Mouse (Mus musculus) intestine, postnatal 0 days (tissue): ENCODE data around the gene Lgals12. TPM values are rescaled to one million over a fixed set of nuclear protein-coding genes. Genes with fewer than 3 reads are reported as not detected.
A peak's percentile ranks its signal among the peaks of the same experiment; 100 is the strongest.

Source experiments
- ATAC-seq: fragments of 200-750 bp; cut with Nextera tagmentation; 2 replicates; pipeline ENCODE4 v1.8.0; 2017; ENCODE audit warnings: mild to moderate bottlenecking, moderate TSS enrichment, moderate library complexity
- H3K27ac ChIP-seq: fragments of 300-500 bp; sonication (generic); 2 replicates; pipeline ENCODE4 v1.5.1; 2014; ENCODE audit warnings: mild to moderate bottlenecking, low read depth, low read length, moderate library complexity
- H3K27me3 ChIP-seq: fragments of 300-500 bp; sonication (generic); replicated peaks from 2 replicates; pipeline ENCODE4 v1.6.1; 2014; ENCODE audit warnings: low read length, mixed read lengths; ENCODE audit not compliant: control insufficient read depth, insufficient read depth
- H3K36me3 ChIP-seq: fragments of 300-500 bp; sonication (generic); 2 replicates; pipeline ENCODE4 v1.6.1; 2014; ENCODE audit warnings: mild to moderate bottlenecking, moderate library complexity; ENCODE audit not compliant: control insufficient read depth, insufficient read depth
- H3K4me1 ChIP-seq: fragments of 300-500 bp; sonication (generic); replicated peaks from 2 replicates; pipeline ENCODE4 v1.6.1; 2014; ENCODE audit warnings: antibody characterized with exemption, low read length, mixed read lengths; ENCODE audit not compliant: control insufficient read depth, insufficient read depth
- H3K4me2 ChIP-seq: fragments of 300-500 bp; sonication (generic); replicated peaks from 2 replicates; pipeline ENCODE4 v1.6.1; 2014; ENCODE audit warnings: low read depth, mild to moderate bottlenecking, moderate library complexity
- H3K4me3 ChIP-seq: fragments of 300-500 bp; sonication (generic); 2 replicates; pipeline ENCODE4 v1.5.1; 2014; ENCODE audit warnings: low read depth, low read length
- H3K9ac ChIP-seq: fragments of 300-500 bp; sonication (generic); 2 replicates; pipeline ENCODE4 v1.6.1; 2014; ENCODE audit warnings: mild to moderate bottlenecking, low read depth, low read length
- H3K9me3 ChIP-seq: fragments of 300-500 bp; sonication (generic); 2 replicates; pipeline ENCODE4 v1.6.1; 2016; ENCODE audit warnings: mixed run types; ENCODE audit not compliant: control insufficient read depth
- CTCF ChIP-seq: sonication (generic); IDR thresholded peaks from 2 replicates; pipeline ENCODE4 v1.5.1; 2016; ENCODE audit warnings: low read depth, mild to moderate bottlenecking, control low read depth, antibody characterized with exemption, moderate library complexity
- WGBS: fragments of 180-500 bp; shearing (Covaris S2); extraction: QIAGEN DNeasy Blood & Tissue Kit; methylation state at CpG from one replicate; pipeline ENCODE4 v1.1.7; 2014; 5-methylcytosine and 5-hydroxymethylcytosine counted together
- polyA plus RNA-seq: library from polyadenylated mRNA; unstranded; fragments of >200 nt; fragmentation: Nextera tagmentation; extraction: Ambion mirVana; gene quantifications from 2 replicates; pipeline ENCODE4 v1.2.1, GENCODE M21; 2015

Lgals12 gene
- polyA plus RNA-seq, 1 experiment from 2014 or later = 0.38 TPM

GRCm38 (mm10) chr19:7605013-7605412 lies 2.0 kb downstream of the Lgals12 start:
- no peak overlapping the region for H3K4me3 ChIP-seq
- no peaks in the 10 kb centered on the region for H3K9me3 ChIP-seq
- no peaks in the 10 kb centered on the region for H3K27me3 ChIP-seq
- no peak overlapping the region for H3K4me2 ChIP-seq
- no peaks in the 10 kb centered on the region; the same call in 1 of the 2 replicates for H3K36me3 ChIP-seq
- H3K4me1 ChIP-seq = peaks cover 9% of the 10 kb centered on the region; the same call in 1 of the 2 replicates
- ATAC-seq = no peak
- H3K27ac ChIP-seq = no peak overlapping the region
- no peak overlapping the region for H3K9ac ChIP-seq
- TF ChIP-seq CTCF = no peak

- 93% methylated on average over 10 of the region's 10 CpGs for WGBS
- H3K4me2 ChIP-seq = no peak overlapping the region
- H3K27me3 ChIP-seq = no peaks in the 10 kb centered on the region
- no peaks in the 10 kb centered on the region; the same call in 1 of the 2 replicates for H3K36me3 ChIP-seq
- peaks cover 9% of the 10 kb centered on the region; the same call in 1 of the 2 replicates for H3K4me1 ChIP-seq
- H3K9ac ChIP-seq = no peak overlapping the region
- H3K4me3 ChIP-seq = no peak overlapping the region
- no peak for TF ChIP-seq CTCF
- no peak for ATAC-seq
- no peak overlapping the region for H3K27ac ChIP-seq
- no peaks in the 10 kb centered on the region for H3K9me3 ChIP-seq
These were observed 2.9 kb downstream of the Lgals12 start for GRCm38 (mm10) chr19:7604107-7604506.

GRCm38 (mm10) chr19:7601551-7601950 lies 5.4 kb downstream of the Lgals12 start:
- Histone ChIP-seq H3K27ac (no peak overlapping the region), H3K9me3 (no peaks in the 10 kb centered on the region), H3K36me3 (no peaks in the 10 kb centered on the region; the same call in 1 of the 2 replicates), H3K4me1 (no peaks in the 10 kb centered on the region), H3K9ac (no peak overlapping the region), H3K4me3 (no peak overlapping the region), H3K27me3 (no peaks in the 10 kb centered on the region), H3K4me2 (no peak overlapping the region)
- ATAC-seq = no peak
- 82% methylated on average over 4 of the region's 4 CpGs for WGBS
- no peak for TF ChIP-seq CTCF

GRCm38 (mm10) chr19:7598481-7598880 lies 8.5 kb downstream of the Lgals12 start:
- no peak overlapping the region for H3K9ac ChIP-seq
- H3K36me3 ChIP-seq = no peaks in the 10 kb centered on the region
- H3K9me3 ChIP-seq = no peaks in the 10 kb centered on the region
- TF ChIP-seq CTCF = no peak
- no peak for ATAC-seq
- WGBS = 43% methylated on average over 4 of the region's 4 CpGs
- H3K4me3 ChIP-seq = no peak overlapping the region
- H3K27me3 ChIP-seq = no peaks in the 10 kb centered on the region
- no peak overlapping the region for H3K27ac ChIP-seq
- H3K4me2 ChIP-seq = no peak overlapping the region
- H3K4me1 ChIP-seq = no peaks in the 10 kb centered on the region

- TF ChIP-seq CTCF = peak; percentile 86
These were observed 11.5 kb downstream of the Lgals12 start for GRCm38 (mm10) chr19:7595534-7595933.

GRCm38 (mm10) chr19:7592018-7592417 lies 15.0 kb downstream of the Lgals12 start:
- Histone ChIP-seq H3K4me2 (no peak overlapping the region), H3K4me1 (no peaks in the 10 kb centered on the region), H3K36me3 (no peaks in the 10 kb centered on the region), H3K27me3 (no peaks in the 10 kb centered on the region), H3K9me3 (no peaks in the 10 kb centered on the region), H3K9ac (no peak overlapping the region), H3K27ac (no peak overlapping the region), H3K4me3 (no peak overlapping the region)
- WGBS = 46% methylated on average over 3 of the region's 3 CpGs
- TF ChIP-seq CTCF = no peak
- ATAC-seq = no peak

More at GRCm38 (mm10) chr19:7595534-7595933, 11.5 kb downstream of the Lgals12 start:
- Histone ChIP-seq H3K9me3 (no peaks in the 10 kb centered on the region), H3K4me3 (no peak overlapping the region), H3K36me3 (no peaks in the 10 kb centered on the region), H3K27ac (no peak overlapping the region), H3K4me1 (no peaks in the 10 kb centered on the region), H3K4me2 (no peak overlapping the region), H3K9ac (no peak overlapping the region), H3K27me3 (no peaks in the 10 kb centered on the region)
- ATAC-seq = no peak
- WGBS = 24% methylated on average over 2 of the region's 2 CpGs

- no peak for TF ChIP-seq CTCF
- H3K9me3 ChIP-seq = no peaks in the 10 kb centered on the region
- no peaks in the 10 kb centered on the region for H3K36me3 ChIP-seq
- no peak overlapping the region for H3K4me3 ChIP-seq
- no peak overlapping the region for H3K4me2 ChIP-seq
- no peak for ATAC-seq
- no peak overlapping the region for H3K9ac ChIP-seq
- no peak overlapping the region for H3K27ac ChIP-seq
- no peaks in the 10 kb centered on the region for H3K27me3 ChIP-seq
- H3K4me1 ChIP-seq = no peaks in the 10 kb centered on the region
These were observed 16.2 kb downstream of the Lgals12 start for GRCm38 (mm10) chr19:7590795-7591194.
